Mouse (Mus musculus) hematopoietic stem cell, adult 5-6 weeks (primary cell): ENCODE results near the gene Akap8l. TPM values are rescaled to one million over a fixed set of nuclear protein-coding genes. Genes with fewer than 3 reads are reported as not detected.
A peak's percentile ranks its signal among the peaks of the same experiment; 100 is the strongest.

Experiments used
- ATAC-seq, 2 experiments: fragments of 125-278 bp in 1 of 2; replicated peaks in 1 of 2; 2 replicates each; pipeline ENCODE4 v1.8.0; 2016 to 2017; ENCODE audit warnings: inconsistent platforms in 2 of 2, mild to moderate bottlenecking in 2 of 2, moderate number of reproducible peaks in 2 of 2, low read depth in 1 of 2, moderate TSS enrichment in 1 of 2; ENCODE audit not compliant: low FRiP score in 2 of 2, poor library complexity in 2 of 2, severe bottlenecking in 2 of 2, insufficient read depth in 1 of 2, low TSS enrichment in 1 of 2
- total RNA-seq: library from RNA; stranded (forward); fragments of 172-1452, 232-1000 nt; gene quantifications from 2 replicates; pipeline ENCODE4 v1.2.3, GENCODE M21; 2017

Akap8l gene
- total RNA-seq, 1 experiment from 2014 or later, result 127 TPM

DNA sequence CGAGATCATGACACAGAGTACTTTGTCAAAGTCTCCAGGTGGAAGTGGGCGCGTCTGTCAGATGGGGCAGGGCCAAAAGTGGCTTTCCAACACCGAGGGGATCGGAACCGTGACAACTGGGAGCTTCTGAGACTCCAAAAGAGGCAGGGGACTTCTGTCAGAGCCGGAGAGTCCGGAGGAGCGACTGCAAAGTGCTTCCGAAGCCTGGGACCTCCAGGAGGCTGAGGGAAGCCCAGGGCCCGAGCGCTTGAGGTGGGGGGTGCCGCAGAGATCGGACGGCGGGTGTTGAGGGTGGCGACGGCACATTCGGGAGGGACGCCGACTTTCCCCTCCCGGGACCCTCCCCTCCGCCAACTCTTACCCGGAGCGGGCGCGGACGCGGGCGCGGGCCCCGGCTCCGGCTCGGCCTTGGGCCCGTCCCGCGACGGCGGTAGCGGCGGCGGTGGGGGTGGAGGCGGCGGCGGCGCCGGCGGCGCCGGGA, 13.5 kb upstream of the Akap8l start:
- ATAC-seq, result no peak

DNA sequence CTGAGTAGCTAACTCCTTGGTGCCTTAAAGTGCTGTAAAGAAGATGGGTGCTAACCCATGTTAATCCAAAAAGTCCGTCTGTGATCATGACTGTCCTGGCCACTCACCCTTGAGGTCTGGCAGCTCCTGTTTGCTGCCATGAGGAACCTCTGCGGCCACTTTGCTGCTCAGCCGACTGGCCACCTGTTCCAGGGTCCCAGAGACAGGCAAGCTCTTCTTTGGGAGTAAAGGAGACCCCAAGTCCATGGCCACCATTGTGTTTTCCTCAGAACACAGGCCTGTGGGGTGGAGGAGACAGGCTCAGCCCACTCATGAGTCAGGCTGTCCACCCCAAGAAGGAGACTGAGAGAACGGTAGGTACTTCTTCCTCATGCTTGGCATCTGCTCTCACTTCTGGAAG, 12.3 kb upstream of the Akap8l start:
- ATAC-seq, result no peak

- ATAC-seq, result no peak
These were observed 9.5 kb upstream of the Akap8l start for GRCm38 (mm10) chr17:32359928-32360327.

- no peak for ATAC-seq
These were observed 8.5 kb upstream of the Akap8l start for GRCm38 (mm10) chr17:32358943-32359340.

DNA sequence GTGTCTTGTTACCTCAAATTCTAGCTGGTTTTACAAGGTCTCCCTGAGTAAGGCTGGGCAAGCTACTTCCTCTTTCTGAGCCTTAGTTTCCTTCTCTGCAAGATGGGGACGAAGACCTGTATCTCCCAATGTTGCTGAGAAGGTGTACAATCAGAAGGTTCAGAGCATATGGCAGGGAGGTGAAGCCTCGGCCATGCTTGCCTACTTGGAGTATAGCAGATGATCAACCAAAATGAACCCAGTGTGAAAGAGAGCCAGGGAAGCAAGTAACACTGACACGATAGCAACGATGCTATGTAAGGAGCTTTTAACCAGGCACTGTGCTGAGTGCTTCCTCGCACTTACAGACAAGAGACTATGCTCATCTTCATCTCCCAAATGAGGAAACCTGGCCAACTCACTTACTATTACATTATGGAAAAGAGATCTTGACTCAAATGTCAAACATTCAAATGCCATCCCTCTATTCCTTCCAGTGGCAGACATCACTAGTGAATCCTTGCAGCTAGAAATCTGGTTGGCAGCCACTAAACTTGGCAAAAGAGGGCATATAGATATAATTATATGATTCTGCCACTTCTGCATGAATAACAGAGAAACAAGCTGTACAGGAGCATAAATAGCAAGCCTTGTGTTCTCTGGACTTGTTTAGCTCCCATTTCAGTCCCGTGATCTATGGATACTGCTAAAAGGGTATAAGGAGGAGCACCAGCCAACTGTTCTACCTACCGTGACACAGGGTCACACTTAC, 8.0 kb upstream of the Akap8l start:
- no peak for ATAC-seq

DNA sequence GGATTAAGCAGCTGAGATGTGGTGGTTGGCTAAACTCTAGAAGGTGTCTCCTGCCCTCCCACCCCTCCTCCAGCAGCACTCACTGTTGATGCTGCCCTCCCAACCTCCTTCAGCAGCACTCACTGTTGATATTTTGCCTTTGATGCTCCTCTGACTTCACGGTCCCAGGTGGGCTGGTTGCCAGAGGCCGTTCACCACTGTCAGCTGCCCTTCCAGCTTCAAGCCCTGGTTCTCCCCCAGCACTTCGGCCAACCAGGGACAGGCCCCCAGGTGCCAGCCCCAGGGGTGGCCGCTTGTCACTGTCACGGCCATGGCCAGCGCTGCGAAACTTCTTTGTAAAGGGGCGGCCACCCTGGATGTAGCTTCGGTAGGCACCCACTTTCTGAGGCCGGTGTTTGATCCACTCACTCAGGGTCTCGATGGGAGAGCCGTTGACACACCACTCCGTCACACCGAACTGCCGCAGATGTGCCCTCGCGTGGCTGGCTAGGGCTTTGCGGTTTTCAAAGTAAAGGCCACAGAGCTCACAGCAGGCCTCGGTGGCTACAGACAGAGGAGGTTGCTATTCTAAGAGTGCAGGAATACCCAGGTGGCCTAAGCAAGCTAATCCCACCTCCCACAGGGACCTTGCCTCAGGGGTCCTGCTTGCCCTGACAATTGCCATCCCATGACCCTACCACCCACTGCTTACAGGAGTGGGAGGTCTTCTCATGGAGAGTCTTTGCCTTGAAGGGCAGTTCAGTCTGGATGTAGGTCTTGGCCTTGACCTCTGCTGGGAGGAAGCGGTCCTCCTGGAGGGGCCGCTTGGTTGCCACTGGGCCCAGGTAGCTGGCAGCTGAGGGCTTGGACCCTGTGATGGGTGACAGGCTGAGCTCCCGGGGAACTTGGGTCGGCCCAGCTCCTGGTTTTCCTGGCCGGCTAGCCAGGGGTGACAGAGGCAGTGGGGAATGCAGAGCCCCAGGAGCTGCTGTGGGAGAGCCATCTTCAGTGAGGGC, 6.7 kb upstream of the Akap8l start:
- ATAC-seq, result no peak

DNA sequence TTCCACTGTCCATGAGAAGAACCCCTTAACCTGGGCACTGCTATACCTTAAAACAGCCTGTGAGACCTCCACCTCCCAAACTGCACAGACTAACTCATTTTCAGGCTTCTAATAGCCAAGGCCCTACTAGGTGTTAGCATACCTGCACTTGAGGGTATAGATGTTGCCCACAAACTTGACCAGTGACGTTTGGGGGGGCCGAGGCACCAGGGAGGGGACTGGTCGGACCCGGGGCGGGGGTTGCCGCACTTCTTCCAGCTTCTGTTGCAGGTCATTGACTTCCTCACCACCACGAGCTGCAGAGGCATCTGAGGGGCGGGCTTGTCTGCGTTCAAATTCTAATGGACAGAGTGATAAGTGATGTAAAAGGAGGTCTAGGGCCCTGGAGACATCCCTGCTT, 5.9 kb upstream of the Akap8l start:
- ATAC-seq, result no peak

DNA sequence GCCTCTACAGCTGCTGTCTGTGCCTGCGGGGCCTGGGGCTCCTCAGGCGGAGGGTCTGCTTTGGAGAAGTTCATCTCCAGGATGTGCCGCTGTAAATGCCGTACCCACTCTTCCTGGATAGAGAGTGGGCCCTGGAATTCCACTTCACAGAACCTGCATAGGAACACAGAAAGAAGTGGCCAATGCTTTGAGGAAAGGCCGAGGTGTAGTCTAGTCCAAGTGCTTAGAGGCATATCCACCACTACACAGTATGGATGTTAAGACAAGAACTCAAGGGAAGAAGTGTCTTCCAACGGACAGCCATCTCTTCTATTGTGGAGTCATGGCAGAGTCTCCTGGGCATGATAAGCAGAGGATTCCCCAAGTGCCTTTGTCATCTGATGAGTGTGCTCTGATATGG, 4.6 kb upstream of the Akap8l start:
- no peak for ATAC-seq

- ATAC-seq, result no peak
These were observed 3.8 kb upstream of the Akap8l start for GRCm38 (mm10) chr17:32354211-32354610.

GRCm38 (mm10) chr17:32353696-32354095, 3.3 kb upstream of the Akap8l start:
- no peak for ATAC-seq

DNA sequence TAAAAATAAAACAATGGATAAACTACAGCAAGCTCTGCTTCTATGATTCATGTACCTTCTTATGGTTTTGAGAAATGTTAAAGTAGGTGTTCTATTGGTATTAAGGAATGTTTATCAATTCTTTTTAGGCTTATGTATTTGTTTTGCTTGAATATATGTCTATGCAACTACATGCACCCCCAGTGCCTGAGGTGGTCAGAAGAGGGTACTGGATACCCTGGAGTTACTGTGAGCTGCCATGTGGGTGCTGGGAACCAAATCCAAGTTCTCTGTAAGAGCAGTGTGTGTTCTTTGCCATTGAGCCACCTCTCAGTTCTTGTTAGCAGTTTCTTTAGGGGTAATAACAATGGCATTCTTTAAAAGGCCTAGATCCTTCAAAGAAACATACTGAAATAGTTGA, 1.3 kb upstream of the Akap8l start:
- ATAC-seq, result no peak

DNA sequence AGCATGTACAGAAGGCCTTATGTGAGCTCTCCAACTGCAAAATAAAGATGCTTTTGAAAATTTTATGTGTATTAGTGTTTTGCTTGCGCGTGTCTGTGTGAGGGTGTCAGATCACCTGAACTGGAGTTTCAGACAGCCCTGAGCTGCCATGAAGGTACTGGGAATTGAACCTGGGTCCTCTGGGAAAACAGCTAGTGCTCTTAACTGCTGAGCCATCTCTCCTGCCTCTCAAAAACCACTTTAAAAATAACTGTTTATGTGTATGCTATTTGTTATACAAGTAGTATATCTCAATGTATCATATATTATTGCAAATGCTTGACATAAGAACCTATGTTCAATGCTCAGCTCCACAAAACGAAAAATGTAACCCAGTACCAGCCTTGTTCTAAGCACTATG, 862 bp upstream of the Akap8l start:
- ATAC-seq, result no peak

DNA sequence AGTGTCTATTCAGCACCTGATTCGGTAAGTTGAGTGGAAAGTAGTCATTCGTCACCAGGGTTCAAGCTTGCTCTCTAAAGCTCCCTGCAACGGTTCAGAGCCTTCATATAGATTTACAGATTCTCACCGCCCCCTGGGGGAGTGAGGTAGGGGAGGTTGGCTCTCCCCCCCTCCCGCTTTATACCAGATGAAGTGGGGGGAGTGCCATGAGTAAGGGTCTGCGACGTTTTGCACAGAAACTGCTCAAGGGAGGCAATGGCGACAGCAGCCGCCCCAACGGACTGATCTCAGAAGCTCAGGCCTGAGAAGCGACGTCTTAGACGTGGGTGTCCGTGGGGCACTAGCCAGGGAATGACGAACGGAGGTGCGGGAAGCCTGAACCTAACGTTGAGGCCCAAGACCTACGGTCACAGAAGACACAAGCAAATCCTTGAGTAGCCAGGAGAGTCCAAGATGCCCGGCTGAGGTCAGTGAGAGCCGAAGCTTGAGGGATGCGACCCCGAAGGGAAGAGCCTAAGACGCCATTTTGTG, 491 bp downstream of the Akap8l start:
- ATAC-seq, result peak in 1 of 2 experiments; percentile 0; a peak in 1 of 4 replicates

DNA sequence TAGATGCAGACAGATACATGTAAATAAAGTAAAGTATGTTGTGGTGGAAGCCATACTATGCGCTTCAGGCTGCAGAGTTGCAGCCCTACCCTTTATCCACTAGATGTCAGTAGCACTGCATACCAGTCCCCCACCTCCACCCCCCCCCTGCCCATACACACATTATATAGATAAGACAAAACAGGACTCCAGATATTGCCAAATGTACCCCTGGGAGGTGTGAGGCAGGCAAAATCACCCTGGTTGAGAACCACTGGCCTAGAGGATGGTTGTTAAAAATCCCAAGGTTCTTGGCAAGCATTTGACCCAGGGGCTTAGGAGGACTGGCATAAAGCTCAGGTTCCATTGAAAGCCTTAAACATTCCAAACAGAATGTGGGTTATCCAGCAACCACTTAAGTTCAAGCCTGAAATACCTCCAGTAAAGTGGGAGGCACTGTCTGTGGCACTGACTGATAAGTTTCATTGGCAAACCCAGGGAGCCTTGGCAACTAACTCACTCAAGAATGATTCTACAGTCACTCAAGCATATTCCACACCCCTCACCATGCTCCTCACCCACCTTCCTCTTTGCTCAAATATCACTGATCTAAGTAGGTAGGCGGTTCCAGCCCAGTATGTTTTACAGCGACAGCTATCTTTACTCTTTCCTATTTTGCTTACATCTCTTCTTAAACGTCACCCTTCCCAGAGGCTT, 1.2 kb downstream of the Akap8l start:
- peak; percentile 31 to 42; a peak in 2 of 4 replicates for ATAC-seq

GRCm38 (mm10) chr17:32348406-32348805, 2.0 kb downstream of the Akap8l start:
- ATAC-seq, result no peak

- ATAC-seq, result no peak
These were observed 9.3 kb downstream of the Akap8l start for GRCm38 (mm10) chr17:32341102-32341501.

DNA sequence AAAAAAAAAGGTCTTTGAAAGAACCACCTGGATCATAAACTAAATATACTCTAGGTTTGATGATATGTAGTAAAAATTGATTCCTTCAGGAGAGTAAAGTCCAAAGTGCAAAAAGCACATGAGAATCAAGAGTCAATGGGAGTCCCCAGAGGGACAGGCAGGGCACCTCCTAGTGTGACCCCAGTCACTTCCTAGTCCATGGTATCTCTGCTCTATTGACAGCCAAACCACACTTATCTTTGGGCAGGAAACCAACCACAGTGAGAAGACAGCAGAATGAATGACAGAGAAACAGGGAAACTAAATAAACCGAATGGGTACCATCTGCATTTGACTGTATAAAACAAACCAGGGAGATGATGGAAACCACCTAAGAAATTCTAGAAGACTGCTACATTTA, 10.3 kb downstream of the Akap8l start:
- no peak for ATAC-seq
